Mouse (Mus musculus) frontal cortex, postnatal 36 days (tissue): ENCODE measurements at regions not wholly inside any gene's neighbourhood (a gene's known extent, or its start where the extent isn't known, plus 50 kb on each side); places are given as distances from the start of the nearest gene placed in this dataset.

Source experiments
- DNase-seq, 2 experiments: peaks; one replicate each; pipeline ENCODE4 v3.0.0; 2022; ENCODE audit warnings: low spot score in 2 of 2

GRCm38 (mm10) chr11:31748275-31748815 is 76.7 kb upstream of the Bod1 start:
- DNase-seq, result no peak

- no peak for DNase-seq
Observed at GRCm38 (mm10) chr11:31751274-31751673, 79.6 kb upstream of the Bod1 start.

GRCm38 (mm10) chr11:31753211-31753610 is 81.5 kb upstream of the Bod1 start:
- DNase-seq, result no peak

- DNase-seq, result peak; percentile 69 to 70
Observed at GRCm38 (mm10) chr11:31753711-31754161, 82.1 kb upstream of the Bod1 start.

GRCm38 (mm10) chr11:31754416-31754815 is 82.7 kb upstream of the Bod1 start:
- DNase-seq, result no peak

GRCm38 (mm10) chr11:31755858-31756257 is 84.2 kb upstream of the Bod1 start:
- no peak for DNase-seq

- DNase-seq, result no peak
Observed at GRCm38 (mm10) chr11:31756355-31757145, 84.9 kb upstream of the Bod1 start.

GRCm38 (mm10) chr11:31759868-31760765 is 88.4 kb upstream of the Bod1 start:
- peak in 1 of 2 experiments; percentile 75 for DNase-seq

- DNase-seq, result no peak
Observed at GRCm38 (mm10) chr11:31763856-31764255, 92.2 kb upstream of the Bod1 start.

- DNase-seq, result no peak
Observed at GRCm38 (mm10) chr11:31766296-31766695, 94.6 kb upstream of the Bod1 start.

- peak in 1 of 2 experiments; percentile 79 for DNase-seq
Observed at GRCm38 (mm10) chr11:31767727-31768495, 96.2 kb upstream of the Bod1 start.

- no peak for DNase-seq
Observed at GRCm38 (mm10) chr11:31769804-31770654, 98.3 kb upstream of the Bod1 start.

GRCm38 (mm10) chr11:31770881-31771280 is 99.2 kb upstream of the Bod1 start:
- peak; percentile 78 to 90 for DNase-seq

GRCm38 (mm10) chr11:31771491-31772439 is 100.1 kb upstream of the Bod1 start:
- no peak for DNase-seq

GRCm38 (mm10) chr11:31777531-31777930 is 94.5 kb upstream of the Cpeb4 start:
- no peak for DNase-seq

- DNase-seq, result no peak
Observed at GRCm38 (mm10) chr11:31778766-31779165, 93.2 kb upstream of the Cpeb4 start.

GRCm38 (mm10) chr11:31779267-31779666 is 92.7 kb upstream of the Cpeb4 start:
- DNase-seq, result no peak

GRCm38 (mm10) chr11:31780969-31781368 is 91.0 kb upstream of the Cpeb4 start:
- DNase-seq, result no peak

- no peak for DNase-seq
Observed at GRCm38 (mm10) chr11:31781605-31782004, 90.4 kb upstream of the Cpeb4 start.
